Mouse (Mus musculus) olfactory bulb, adult 2 months (tissue): ENCODE measurements around the gene Arl5c.

Source experiments
- CTCF ChIP-seq: fragments of 200-500 bp; IDR thresholded peaks from 2 replicates; pipeline ENCODE4 v1.5.1; 2012; ENCODE audit warnings: low read depth, mild to moderate bottlenecking, low read length, moderate library complexity; ENCODE audit not compliant: insufficient read depth
- POLR2A ChIP-seq: fragments of 200-500 bp; IDR thresholded peaks from 2 replicates; pipeline ENCODE4 v1.6.1; 2012; ENCODE audit warnings: mild to moderate bottlenecking, low read depth, low read length, moderate library complexity; ENCODE audit not compliant: insufficient read depth

DNA sequence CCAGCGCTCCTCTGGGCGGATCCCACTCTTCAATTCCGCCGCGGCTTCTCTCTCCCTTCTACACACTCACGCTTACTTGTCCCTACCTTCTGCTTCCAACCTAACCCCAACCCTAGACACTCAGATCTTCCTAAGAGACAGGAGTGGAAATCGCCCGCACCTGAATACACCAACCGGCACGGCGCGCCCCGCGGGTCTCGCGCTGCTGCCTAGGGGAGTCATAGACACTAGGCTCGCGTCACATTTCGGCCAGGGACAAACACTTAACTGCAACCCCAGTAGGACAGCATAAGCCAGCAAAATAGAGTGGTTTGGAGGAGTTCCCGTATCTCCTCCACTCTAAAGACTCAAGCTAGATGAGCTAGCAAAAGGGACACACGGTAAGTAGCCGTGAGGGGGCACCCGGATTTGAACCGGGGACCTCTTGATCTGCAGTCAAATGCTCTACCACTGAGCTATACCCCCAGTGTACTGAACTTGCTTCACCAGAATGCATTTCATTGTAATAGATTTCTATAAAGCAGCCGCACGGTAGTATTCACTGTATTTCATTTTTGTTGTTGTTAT lies 7.4 kb downstream of the Arl5c start:
- TF ChIP-seq CTCF (no peak), POLR2A (no peak)
